Mouse (Mus musculus): ENCODE data around the gene Crygn.

DNA sequence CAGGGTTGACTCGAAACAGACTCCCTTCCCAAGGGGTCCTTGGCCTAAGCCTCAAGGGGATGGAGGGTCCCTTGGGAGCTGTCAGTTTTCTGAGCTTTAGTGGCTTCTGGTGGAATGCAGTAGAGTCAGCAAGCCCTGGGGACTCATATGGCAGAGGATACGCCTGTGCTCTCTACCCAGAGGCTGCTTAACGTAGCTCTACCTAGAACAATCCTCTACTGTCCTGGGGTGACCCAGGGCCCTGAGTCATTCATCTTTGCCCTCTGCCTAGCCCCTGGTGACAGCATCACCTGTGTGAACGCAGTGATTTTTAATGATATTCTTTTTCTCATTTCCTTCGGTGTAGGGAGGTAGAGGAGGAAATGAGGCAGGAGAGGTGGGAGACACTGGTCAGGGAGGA lies 8.1 kb downstream of the Crygn start:
- TF ChIP-seq ZNF384 (IDR thresholded peaks at IDR 0.05; ENCODE audit: low read depth, low read length) (no peak), HCFC1 (IDR thresholded peaks at IDR 0.05; ENCODE audit: borderline replicate concordance, insufficient read depth, low read length) (no peak)

Data from ES-E14 (cell line).